ENCODE assay signal across 12 mouse cellular contexts in the genomic region with DNA sequence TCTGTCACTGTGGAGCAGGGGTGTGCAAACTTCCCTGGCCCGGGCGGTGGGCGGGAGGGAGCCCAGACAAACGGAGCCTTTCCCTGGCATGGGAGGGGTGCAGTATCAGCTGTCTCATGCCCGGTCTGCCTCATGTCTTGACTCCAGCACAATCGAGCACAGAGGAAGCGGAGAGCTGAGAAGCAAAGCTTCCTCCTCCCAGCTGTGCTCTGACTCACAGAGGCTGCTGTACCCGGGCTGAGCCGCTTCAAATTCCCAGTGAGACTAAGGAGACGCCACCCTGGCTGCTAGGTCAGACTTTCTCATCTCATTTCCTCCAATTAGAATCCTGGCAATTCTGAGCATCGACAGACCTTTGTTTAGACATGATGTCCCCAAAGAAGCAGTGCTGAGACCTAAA. TPM values are rescaled to one million over a fixed set of nuclear protein-coding genes. Genes with fewer than 3 reads are reported as not detected.
DNase-seq lines count a peak whose midpoint lies in the region; ATAC-seq lines count a peak whose summit lies in the region.
"Had no signal": no experiment of that assay in that cellular context is flagged by ENCODE, and none has a peak within 500 bp of the region (broad histone marks: within the 10 kb centered on the region; RNA-seq: fewer than 3 reads in every experiment).

No protein-coding gene starts in this region.

- 34% methylated on average over 11 of the region's 11 CpGs for WGBS in heart, embryonic 15.5 days
- WGBS in stomach, embryonic 15.5 days: 30% methylated on average over 11 of the region's 11 CpGs

- H3K36me3 ChIP-seq in heart, embryonic 15.5 days: no peaks in the 10 kb centered on the region
- no peaks in the 10 kb centered on the region for H3K36me3 ChIP-seq in stomach, embryonic 15.5 days
- H3K36me3 ChIP-seq: embryonic facial prominence, embryonic 12.5 days had no signal

- H3K27ac ChIP-seq in heart, embryonic 15.5 days: peak overlapping the region; percentile 89
- H3K27ac ChIP-seq in stomach, embryonic 15.5 days: peak overlapping the region; percentile 67
- H3K27ac ChIP-seq: embryonic facial prominence, embryonic 12.5 days had no signal

- intact Hi-C loops in gastrocnemius, postnatal 14 days (cut with DNase I; ENCODE audit: low total_unique reads): no loop called here

- no peak overlapping the region for H3K4me2 ChIP-seq in heart, embryonic 15.5 days
- H3K4me2 ChIP-seq in stomach, embryonic 15.5 days: no peak overlapping the region
- H3K4me2 ChIP-seq: embryonic facial prominence, embryonic 12.5 days had no signal

- H3K9ac ChIP-seq in heart, embryonic 15.5 days: no peak overlapping the region
- no peak overlapping the region for H3K9ac ChIP-seq in stomach, embryonic 15.5 days
- H3K9ac ChIP-seq: embryonic facial prominence, embryonic 12.5 days had no signal

- H3K4me1 ChIP-seq in heart, embryonic 15.5 days (replicated peaks): peaks cover 86% of the 10 kb centered on the region
- peaks cover 53% of the 10 kb centered on the region for H3K4me1 ChIP-seq in stomach, embryonic 15.5 days

- ATAC-seq in heart, embryonic 15.5 days (replicated peaks; ENCODE audit: insufficient number of reproducible peaks, insufficient read depth, low FRiP score, low read depth): no peak
- ATAC-seq in stomach, embryonic 15.5 days (ENCODE audit: insufficient read depth, low FRiP score, low read depth): no peak
- ATAC-seq: CD4-positive, CD25-positive, alpha-beta regulatory T cell, adult 4 months had no signal

- H3K27me3 ChIP-seq in heart, embryonic 15.5 days: 0 out of 2 replicates have a peak, but pooled peaks cover 4% of the 10 kb centered on the region
- H3K27me3 ChIP-seq in stomach, embryonic 15.5 days (replicated peaks): peaks cover 19% of the 10 kb centered on the region

- peak; percentile 34 for DNase-seq in gastrocnemius, postnatal 14 days
- no peak for DNase-seq in gastrocnemius, postnatal 25 days
- DNase-seq in right cerebral cortex, postnatal 10 days (ENCODE audit: low spot score in 2 of 2): peak; percentile 32 to 33
- DNase-seq in right cerebral cortex, postnatal 4 days: no peak
- no peak for DNase-seq in Muller cell, postnatal 12 days (ENCODE audit: inconsistent ontology term)
- DNase-seq in adrenal gland, postnatal 36 days: no peak
- DNase-seq: kidney, postnatal 14 days; lung, postnatal 10 days had no signal

- no peaks in the 10 kb centered on the region for H3K9me3 ChIP-seq in heart, embryonic 15.5 days (replicated peaks)
- no peaks in the 10 kb centered on the region for H3K9me3 ChIP-seq in stomach, embryonic 15.5 days
- H3K9me3 ChIP-seq: embryonic facial prominence, embryonic 12.5 days had no signal

- H3K4me3 ChIP-seq in heart, embryonic 15.5 days: no peak overlapping the region
- no peak overlapping the region for H3K4me3 ChIP-seq in stomach, embryonic 15.5 days (replicated peaks)
- H3K4me3 ChIP-seq: embryonic facial prominence, embryonic 12.5 days had no signal

RNA-seq across cellular contexts. Expression of a gene that starts 6.4 kb away (rescaled TPM):
- total RNA-seq in gastrocnemius, postnatal 14 days (2021): under 1 TPM; 0.16 to 0.29 TPM
- total RNA-seq in gastrocnemius, postnatal 25 days (2021): under 1 TPM in 1 of 2 experiments, not detected in 1; 0.10 TPM
- 5.4 and 5.9 TPM in 2 replicates for polyA plus RNA-seq in heart, embryonic 15.5 days (2015; fragmentation: Nextera tagmentation; extraction: Ambion mirVana)
- polyA plus RNA-seq in stomach, embryonic 15.5 days (2015; fragmentation: Nextera tagmentation; extraction: Ambion mirVana): 25.9 and 37.0 TPM in 2 replicates
- not detected for total RNA-seq in adrenal gland, postnatal 36 days (2021)
- polyA plus RNA-seq: CD4-positive, CD25-positive, alpha-beta regulatory T cell, adult 4 months had no signal

Comparison
In these comparisons a context has a peak if more than half of its experiments do, and no peak if none do; other contexts are left out.
1. DNase-seq: peak in gastrocnemius, postnatal 14 days (single experiment) and right cerebral cortex, postnatal 10 days (2 of 2); none in gastrocnemius, postnatal 25 days (single experiment), right cerebral cortex, postnatal 4 days (single experiment), Muller cell, postnatal 12 days (single experiment) and adrenal gland, postnatal 36 days (0 of 2).